Mouse (Mus musculus): ENCODE measurements around the gene Gm10392. TPM values are rescaled to one million over a fixed set of nuclear protein-coding genes. Genes with fewer than 3 reads are reported as not detected.

Gm10392 gene
- polyA plus RNA-seq, 1 experiment = not detected

GRCm38 (mm10) chr11:77511336-77511735, 7.7 kb downstream of the Gm10392 start:
- H3K4me3 ChIP-seq (ENCODE audit: insufficient read depth, poor library complexity, severe bottlenecking) = no peak overlapping the region
- peaks cover 35% of the 10 kb centered on the region for H3K36me3 ChIP-seq (ENCODE audit: control insufficient read depth, insufficient read depth)
- TF ChIP-seq CTCF (IDR thresholded peaks at IDR 0.05; ENCODE audit: control insufficient read depth, insufficient read depth, insufficient read length) (no peak), MYOD1 (IDR thresholded peaks at IDR 0.05; ENCODE audit: control insufficient read depth, insufficient read length, low read depth) (no peak), MYOG (IDR thresholded peaks at IDR 0.05; ENCODE audit: control insufficient read depth, extremely low read depth, insufficient read length) (no peak), USF1 (IDR thresholded peaks at IDR 0.05; ENCODE audit: low read depth) (no peak), CEBPB (IDR thresholded peaks at IDR 0.05; ENCODE audit: low read depth) (no peak), MAX (IDR thresholded peaks at IDR 0.05) (no peak), FOSL1 (IDR thresholded peaks at IDR 0.05; ENCODE audit: insufficient read depth, low read length, poor library complexity, severe bottlenecking) (no peak)
- no peaks in the 10 kb centered on the region for H3K79me3 ChIP-seq (ENCODE audit: low read depth)
- H3ac ChIP-seq (ENCODE audit: control insufficient read depth, insufficient read length, low read depth) = no peak overlapping the region
- H3K79me2 ChIP-seq (ENCODE audit: control insufficient read depth, insufficient read depth) = no peaks in the 10 kb centered on the region
- H3K27me3 ChIP-seq (ENCODE audit: control insufficient read depth, insufficient read depth, insufficient read length) = no peaks in the 10 kb centered on the region

GRCm38 (mm10) chr11:77508068-77509021, 10.7 kb downstream of the Gm10392 start:
- H3K79me2 ChIP-seq (ENCODE audit: control insufficient read depth, insufficient read depth) = no peaks in the 10 kb centered on the region
- H3K4me3 ChIP-seq (ENCODE audit: insufficient read depth, poor library complexity, severe bottlenecking) = no peak overlapping the region
- no peak overlapping the region for H3ac ChIP-seq (ENCODE audit: control insufficient read depth, insufficient read length, low read depth)
- peaks cover 2% of the 10 kb centered on the region for H3K79me3 ChIP-seq (ENCODE audit: low read depth)
- H3K27me3 ChIP-seq (ENCODE audit: control insufficient read depth, insufficient read depth, insufficient read length) = no peaks in the 10 kb centered on the region
- H3K36me3 ChIP-seq (ENCODE audit: control insufficient read depth, insufficient read depth) = peaks cover 62% of the 10 kb centered on the region
- no peak for TF ChIP-seq MYOG (IDR thresholded peaks at IDR 0.05; ENCODE audit: control insufficient read depth, extremely low read depth, insufficient read length)
- no peak for TF ChIP-seq CEBPB (IDR thresholded peaks at IDR 0.05; ENCODE audit: low read depth)
- TF ChIP-seq CTCF (IDR thresholded peaks at IDR 0.05; ENCODE audit: control insufficient read depth, insufficient read depth, insufficient read length) = peak; percentile 70
- no peak for TF ChIP-seq FOSL1 (IDR thresholded peaks at IDR 0.05; ENCODE audit: insufficient read depth, low read length, poor library complexity, severe bottlenecking)
- TF ChIP-seq MAX (IDR thresholded peaks at IDR 0.05) = peak; percentile 91
- no peak for TF ChIP-seq MYOD1 (IDR thresholded peaks at IDR 0.05; ENCODE audit: control insufficient read depth, insufficient read length, low read depth)
- peak; percentile 70 for TF ChIP-seq USF1 (IDR thresholded peaks at IDR 0.05; ENCODE audit: low read depth)

DNA sequence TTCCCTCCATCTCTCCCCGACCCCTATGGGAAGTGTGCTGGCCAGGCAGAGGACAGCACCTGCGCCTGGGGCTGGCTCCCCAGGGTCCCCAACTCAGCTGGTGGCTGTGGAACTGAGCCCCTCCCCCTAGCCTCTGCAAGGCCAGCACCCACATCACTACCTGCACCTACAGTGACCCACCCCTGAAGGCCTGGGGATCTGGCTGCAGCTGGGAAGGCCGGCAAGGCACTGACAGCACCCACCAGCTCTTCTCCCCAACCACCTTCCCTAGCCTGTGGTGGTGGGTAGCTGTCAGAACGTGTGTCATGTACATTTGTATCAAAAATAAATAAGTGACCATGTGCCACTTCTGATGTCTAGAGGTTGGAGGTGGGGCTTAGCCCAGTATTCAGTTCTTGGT, 11.6 kb downstream of the Gm10392 start:
- Histone ChIP-seq H3K27me3 (ENCODE audit: control insufficient read depth, insufficient read depth, insufficient read length) (no peaks in the 10 kb centered on the region), H3K36me3 (ENCODE audit: control insufficient read depth, insufficient read depth) (peaks cover 71% of the 10 kb centered on the region), H3K79me3 (ENCODE audit: low read depth) (peaks cover 5% of the 10 kb centered on the region), H3K79me2 (ENCODE audit: control insufficient read depth, insufficient read depth) (no peaks in the 10 kb centered on the region), H3K4me3 (ENCODE audit: insufficient read depth, poor library complexity, severe bottlenecking) (no peak overlapping the region), H3ac (ENCODE audit: control insufficient read depth, insufficient read length, low read depth) (no peak overlapping the region)
- TF ChIP-seq USF1 (IDR thresholded peaks at IDR 0.05; ENCODE audit: low read depth) (no peak), MYOD1 (IDR thresholded peaks at IDR 0.05; ENCODE audit: control insufficient read depth, insufficient read length, low read depth) (no peak), CEBPB (IDR thresholded peaks at IDR 0.05; ENCODE audit: low read depth) (no peak), MYOG (IDR thresholded peaks at IDR 0.05; ENCODE audit: control insufficient read depth, extremely low read depth, insufficient read length) (no peak), FOSL1 (IDR thresholded peaks at IDR 0.05; ENCODE audit: insufficient read depth, low read length, poor library complexity, severe bottlenecking) (no peak)

DNA sequence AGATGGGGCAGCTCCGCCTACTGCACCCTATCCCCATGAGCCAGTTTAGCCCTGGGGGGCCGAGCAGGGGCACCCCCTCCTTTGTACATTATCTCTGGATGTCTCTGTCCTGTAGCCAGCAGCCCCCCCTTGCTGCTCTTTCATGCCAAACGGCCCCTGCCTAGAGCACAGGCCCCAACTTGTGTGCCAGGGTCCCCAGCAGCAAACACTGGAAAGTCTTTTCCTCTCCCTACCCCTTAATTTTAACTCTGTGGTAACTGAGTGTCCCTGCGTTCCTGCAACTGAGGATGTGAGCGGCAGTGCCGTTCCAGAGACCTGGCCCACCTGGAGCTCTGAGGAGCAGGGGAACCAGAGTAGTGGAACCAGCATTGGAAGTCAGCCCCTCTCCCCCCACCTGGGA, 12.1 kb downstream of the Gm10392 start:
- no peaks in the 10 kb centered on the region for H3K27me3 ChIP-seq (ENCODE audit: control insufficient read depth, insufficient read depth, insufficient read length)
- no peak overlapping the region for H3ac ChIP-seq (ENCODE audit: control insufficient read depth, insufficient read length, low read depth)
- H3K79me2 ChIP-seq (ENCODE audit: control insufficient read depth, insufficient read depth) = peaks cover 4% of the 10 kb centered on the region
- peaks cover 9% of the 10 kb centered on the region for H3K79me3 ChIP-seq (ENCODE audit: low read depth)
- H3K4me3 ChIP-seq (ENCODE audit: insufficient read depth, poor library complexity, severe bottlenecking) = no peak overlapping the region
- TF ChIP-seq MYOG (IDR thresholded peaks at IDR 0.05; ENCODE audit: control insufficient read depth, extremely low read depth, insufficient read length) (no peak), FOSL1 (IDR thresholded peaks at IDR 0.05; ENCODE audit: insufficient read depth, low read length, poor library complexity, severe bottlenecking) (no peak), CTCF (IDR thresholded peaks at IDR 0.05; ENCODE audit: control insufficient read depth, insufficient read depth, insufficient read length) (no peak), MAX (IDR thresholded peaks at IDR 0.05) (no peak), USF1 (IDR thresholded peaks at IDR 0.05; ENCODE audit: low read depth) (no peak), CEBPB (IDR thresholded peaks at IDR 0.05; ENCODE audit: low read depth) (no peak), MYOD1 (IDR thresholded peaks at IDR 0.05; ENCODE audit: control insufficient read depth, insufficient read length, low read depth) (no peak)
- H3K36me3 ChIP-seq (ENCODE audit: control insufficient read depth, insufficient read depth) = peaks cover 76% of the 10 kb centered on the region

DNA sequence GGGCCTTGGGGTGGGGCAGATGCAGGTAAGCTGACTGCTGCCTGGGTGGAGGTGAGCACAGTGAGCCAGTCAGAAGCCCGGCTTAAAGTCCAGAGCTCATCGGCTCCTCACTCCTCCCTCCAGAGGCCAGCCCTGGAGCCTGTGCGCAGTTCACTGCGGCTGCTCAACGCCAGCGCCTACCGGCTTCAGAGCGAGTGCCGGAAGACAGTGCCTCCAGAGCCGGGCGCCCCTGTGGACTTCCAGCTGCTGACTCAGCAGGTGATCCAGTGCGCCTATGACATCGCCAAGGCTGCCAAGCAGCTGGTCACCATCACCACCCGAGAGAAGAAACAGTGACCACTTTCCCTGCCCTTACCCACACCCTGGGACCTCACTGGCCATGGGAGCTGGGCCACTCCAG, 12.7 kb downstream of the Gm10392 start:
- peaks cover 82% of the 10 kb centered on the region for H3K36me3 ChIP-seq (ENCODE audit: control insufficient read depth, insufficient read depth)
- peaks cover 9% of the 10 kb centered on the region for H3K79me3 ChIP-seq (ENCODE audit: low read depth)
- no peaks in the 10 kb centered on the region for H3K27me3 ChIP-seq (ENCODE audit: control insufficient read depth, insufficient read depth, insufficient read length)
- H3K79me2 ChIP-seq (ENCODE audit: control insufficient read depth, insufficient read depth) = peaks cover 9% of the 10 kb centered on the region
- no peak overlapping the region for H3K4me3 ChIP-seq (ENCODE audit: insufficient read depth, poor library complexity, severe bottlenecking)
- TF ChIP-seq MYOD1 (IDR thresholded peaks at IDR 0.05; ENCODE audit: control insufficient read depth, insufficient read length, low read depth) (no peak), FOSL1 (IDR thresholded peaks at IDR 0.05; ENCODE audit: insufficient read depth, low read length, poor library complexity, severe bottlenecking) (no peak), CEBPB (IDR thresholded peaks at IDR 0.05; ENCODE audit: low read depth) (no peak), CTCF (IDR thresholded peaks at IDR 0.05; ENCODE audit: control insufficient read depth, insufficient read depth, insufficient read length) (no peak), MYOG (IDR thresholded peaks at IDR 0.05; ENCODE audit: control insufficient read depth, extremely low read depth, insufficient read length) (no peak), USF1 (IDR thresholded peaks at IDR 0.05; ENCODE audit: low read depth) (no peak), MAX (IDR thresholded peaks at IDR 0.05) (no peak)
- H3ac ChIP-seq (ENCODE audit: control insufficient read depth, insufficient read length, low read depth) = no peak overlapping the region
